8 mouse cellular contexts compared by ENCODE assay signal in the genomic region with DNA sequence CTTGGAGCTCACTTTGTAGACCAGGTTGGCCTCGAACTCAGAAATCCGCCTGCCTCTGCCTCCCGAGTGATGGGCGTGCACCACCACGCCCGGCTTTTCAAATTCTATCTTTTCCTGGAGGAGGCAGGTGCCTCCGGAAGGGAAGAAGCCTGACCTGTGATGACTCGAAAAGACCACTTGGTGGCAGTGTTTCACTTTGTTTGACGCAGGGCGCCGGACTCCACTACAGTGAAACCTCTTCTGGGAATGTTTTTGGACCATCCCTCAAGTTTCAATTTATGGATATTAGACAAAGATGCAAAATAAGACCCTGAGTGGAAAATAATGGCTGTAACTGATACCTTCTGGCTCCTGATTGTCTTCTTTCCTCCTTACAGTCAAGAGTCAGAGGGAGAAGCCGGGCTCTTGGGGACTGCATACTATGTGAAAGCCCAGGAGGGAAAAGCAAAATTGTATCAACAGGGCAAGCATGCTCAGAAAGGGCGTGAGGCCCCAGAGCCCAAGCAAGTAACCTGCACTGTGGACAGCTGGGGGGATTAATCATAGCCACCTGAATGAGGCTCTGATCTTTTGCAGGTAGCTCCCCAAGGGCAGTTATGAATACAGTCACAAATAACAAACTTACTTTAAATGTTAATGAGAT. TPM values are rescaled to one million over a fixed set of nuclear protein-coding genes. Genes with fewer than 3 reads are reported as not detected.
A peak's percentile ranks its signal among the peaks of the same experiment; 100 is the strongest.
DNase-seq lines count a peak whose midpoint lies in the region; ATAC-seq and TF ChIP-seq lines count a peak whose summit lies in the region.
"Had no signal": no experiment of that assay in that cellular context is flagged by ENCODE, and none has a peak within 500 bp of the region (broad histone marks: within the 10 kb centered on the region; RNA-seq: fewer than 3 reads in every experiment).

No protein-coding gene starts in this region.

- ATAC-seq in forebrain, embryonic 15.5 days (replicated peaks): 0 out of 2 replicates have a peak, but pooled peaks have one; percentile 38
- no peak for ATAC-seq in lung, postnatal 0 days

- no peak overlapping the region for H3K4me2 ChIP-seq in forebrain, embryonic 15.5 days (replicated peaks)
- no peak overlapping the region for H3K4me2 ChIP-seq in lung, postnatal 0 days (replicated peaks; ENCODE audit: low read depth, low read length)
- H3K4me2 ChIP-seq: lung, embryonic 15.5 days had no signal

- H3K9me3 ChIP-seq in ES-Bruce4 (replicated peaks; ENCODE audit: control insufficient read depth, insufficient read depth, low read length, poor library complexity, severe bottlenecking): no peaks in the 10 kb centered on the region
- no peaks in the 10 kb centered on the region for H3K9me3 ChIP-seq in forebrain, embryonic 15.5 days
- no peaks in the 10 kb centered on the region for H3K9me3 ChIP-seq in lung, postnatal 0 days (ENCODE audit: low read length)
- H3K9me3 ChIP-seq: lung, embryonic 15.5 days had no signal

- H3K4me1 ChIP-seq in ES-Bruce4 (ENCODE audit: control insufficient read depth, insufficient read depth, low read length): no peaks in the 10 kb centered on the region
- 0 out of 2 replicates have a peak, but pooled peaks cover 4% of the 10 kb centered on the region for H3K4me1 ChIP-seq in forebrain, embryonic 15.5 days
- no peaks in the 10 kb centered on the region for H3K4me1 ChIP-seq in lung, postnatal 0 days (ENCODE audit: insufficient read depth, low read depth, low read length)
- H3K4me1 ChIP-seq: lung, embryonic 15.5 days had no signal

- WGBS in forebrain, embryonic 15.5 days: 18% methylated on average over 13 of the region's 13 CpGs
- WGBS in lung, postnatal 0 days: 13% methylated on average over 13 of the region's 13 CpGs

- peak; percentile 71 for TF ChIP-seq CTCF in ES-Bruce4 (IDR thresholded peaks at IDR 0.05; ENCODE audit: low read depth, low read length)
- peak; percentile 78 for TF ChIP-seq CTCF in lung, postnatal 0 days (IDR thresholded peaks at IDR 0.05)

- H3K27ac ChIP-seq in ES-Bruce4 (ENCODE audit: insufficient read depth, low read length): no peak overlapping the region
- no peak overlapping the region for H3K27ac ChIP-seq in forebrain, embryonic 15.5 days (replicated peaks)
- H3K27ac ChIP-seq in lung, postnatal 0 days (ENCODE audit: low read length): no peak overlapping the region
- H3K27ac ChIP-seq: lung, embryonic 15.5 days had no signal

- no peak for TF ChIP-seq POLR2A in ES-Bruce4 (IDR thresholded peaks at IDR 0.05; ENCODE audit: insufficient read depth, low read length)

- DNase-seq in A20 (ENCODE audit: low read depth, low spot score): peak; percentile 58
- DNase-seq in cerebellum, adult 11 months: peak; percentile 52
- peak; percentile 69 to 74 for DNase-seq in kidney, postnatal 4 days
- DNase-seq in lung, postnatal 0 days (ENCODE audit: low spot score): peak; percentile 74
- peak; percentile 58 for DNase-seq in right cerebral cortex, postnatal 4 days

- no peak for TF ChIP-seq EP300 in ES-Bruce4 (IDR thresholded peaks at IDR 0.05; ENCODE audit: insufficient read depth, low read depth, low read length)
- no peak for TF ChIP-seq EP300 in lung, postnatal 0 days (IDR thresholded peaks at IDR 0.05)

- H3K9ac ChIP-seq in ES-Bruce4 (ENCODE audit: low read depth, poor library complexity, severe bottlenecking): no peak overlapping the region
- H3K9ac ChIP-seq in forebrain, embryonic 15.5 days (replicated peaks): no peak overlapping the region
- no peak overlapping the region for H3K9ac ChIP-seq in lung, postnatal 0 days (replicated peaks; ENCODE audit: low read depth)
- H3K9ac ChIP-seq: lung, embryonic 15.5 days had no signal

- H3K36me3 ChIP-seq in ES-Bruce4 (ENCODE audit: control insufficient read depth, insufficient read depth, low read length, poor library complexity, severe bottlenecking): no peaks in the 10 kb centered on the region
- no peaks in the 10 kb centered on the region for H3K36me3 ChIP-seq in forebrain, embryonic 15.5 days
- H3K36me3 ChIP-seq in lung, postnatal 0 days (ENCODE audit: insufficient read depth, low read length): no peaks in the 10 kb centered on the region
- H3K36me3 ChIP-seq: lung, embryonic 15.5 days had no signal

- no peaks in the 10 kb centered on the region for H3K27me3 ChIP-seq in ES-Bruce4 (ENCODE audit: control insufficient read depth, insufficient read depth, low read length, poor library complexity, severe bottlenecking)
- no peaks in the 10 kb centered on the region for H3K27me3 ChIP-seq in forebrain, embryonic 15.5 days
- H3K27me3 ChIP-seq in lung, postnatal 0 days (replicated peaks; ENCODE audit: insufficient read depth, low read length): no peaks in the 10 kb centered on the region

- no peak overlapping the region for H3K4me3 ChIP-seq in ES-Bruce4 (ENCODE audit: low read depth, low read length)
- no peak overlapping the region for H3K4me3 ChIP-seq in forebrain, embryonic 15.5 days
- H3K4me3 ChIP-seq in lung, postnatal 0 days (ENCODE audit: low read depth, low read length): no peak overlapping the region
- H3K4me3 ChIP-seq: lung, embryonic 15.5 days had no signal

RNA-seq across cellular contexts. Expression of gene Slc28a3, which starts 26.8 kb away (rescaled TPM):
- polyA plus RNA-seq in ES-Bruce4 (2011; ENCODE audit: insufficient read depth, insufficient read length, low read depth, missing spikeins): 0.31 and 0.75 TPM in 2 replicates
- polyA plus RNA-seq in forebrain, embryonic 15.5 days (2015; fragmentation: Nextera tagmentation; extraction: Ambion mirVana): 0.08 TPM in 1 of 2 replicates, not detected in the other
- 0.05 and 0.18 TPM in 2 replicates for polyA plus RNA-seq in lung, postnatal 0 days (2015; fragmentation: Nextera tagmentation; extraction: Ambion mirVana)
- polyA plus RNA-seq: lung, embryonic 15.5 days had no signal
